Mouse (Mus musculus) embryonic fibroblast, embryonic 13.5 days (primary cell): Measurements from ENCODE around the gene Tns4. TPM values are rescaled to one million over a fixed set of nuclear protein-coding genes. Genes with fewer than 3 reads are reported as not detected.

ENCODE experiments used
- H3K27ac ChIP-seq: 2 replicates; pipeline ENCODE4 v1.5.1; 2012; ENCODE audit warnings: low read length, control low read depth, inconsistent platforms; ENCODE audit not compliant: insufficient read depth
- H3K4me1 ChIP-seq: 2 replicates; pipeline ENCODE4 v1.6.1; 2011; ENCODE audit warnings: low read length; ENCODE audit not compliant: control insufficient read depth, insufficient read depth
- H3K4me3 ChIP-seq: 2 replicates; pipeline ENCODE4 v1.5.1; 2011; ENCODE audit warnings: mild to moderate bottlenecking, control low read depth, low read length; ENCODE audit not compliant: insufficient read depth
- CTCF ChIP-seq: IDR thresholded peaks from 2 replicates; pipeline ENCODE4 v1.5.1; 2011; ENCODE audit warnings: mild to moderate bottlenecking, control low read depth, low read length, moderate library complexity, borderline replicate concordance; ENCODE audit not compliant: insufficient read depth
- POLR2A ChIP-seq: IDR thresholded peaks from 2 replicates; pipeline ENCODE4 v1.6.1; 2011; ENCODE audit warnings: low read depth, mild to moderate bottlenecking, control low read depth, low read length, moderate library complexity
- polyA plus RNA-seq: library from polyadenylated mRNA; stranded (reverse); fragments of >200 nt; gene quantifications from 2 replicates; pipeline ENCODE4 v1.2.4, GENCODE M21; 2011; ENCODE audit warnings: low read depth; ENCODE audit not compliant: missing spikeins, insufficient read length

The Tns4 gene
- polyA plus RNA-seq, 1 experiment, result not detected

GRCm38 (mm10) chr11:99022384-99022933 lies 66.6 kb downstream of the Tns4 start:
- Histone ChIP-seq H3K4me1 (peaks cover 7% of the 10 kb centered on the region), H3K4me3 (peak overlapping the region; percentile 56), H3K27ac (no peak overlapping the region)
- no peak for TF ChIP-seq CTCF
- TF ChIP-seq POLR2A, result no peak

DNA sequence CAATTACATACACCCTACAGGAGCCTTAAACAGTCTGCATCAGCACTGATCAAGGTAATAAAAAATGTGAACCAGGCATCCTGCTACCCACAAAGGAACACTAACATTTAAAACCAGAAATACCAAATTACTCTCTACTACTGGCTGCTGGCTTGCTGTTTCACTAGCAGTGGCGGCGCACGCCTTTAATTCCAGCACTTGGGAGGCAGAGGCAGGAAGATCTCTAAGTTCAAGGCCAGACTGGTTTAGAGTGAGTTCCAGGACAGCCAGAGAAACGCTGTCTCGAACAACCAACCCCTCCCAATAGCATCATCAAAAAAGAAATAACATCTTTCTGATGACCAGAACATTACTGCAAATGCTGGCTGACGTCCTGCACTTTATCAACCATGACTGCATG lies 69.3 kb downstream of the Tns4 start:
- peaks cover 10% of the 10 kb centered on the region for H3K4me1 ChIP-seq
- TF ChIP-seq CTCF, result no peak

More for the DNA sequence above, 69.3 kb downstream of the Tns4 start:
- Histone ChIP-seq H3K27ac (no peak overlapping the region), H3K4me3 (no peak overlapping the region)

Other genes with a start within 250 kb of the Tns4 start
- gene Wipf2, start 225.7 kb downstream of the Tns4 start, polyA plus RNA-seq, result 10.7 and 11.4 TPM in 2 replicates
- gene Cdc6, start 181.5 kb downstream of the Tns4 start, polyA plus RNA-seq, result 7.4 and 11.8 TPM in 2 replicates
- 26.8 and 28.2 TPM in 2 replicates for gene Rara, start 161.5 kb downstream of the Tns4 start, polyA plus RNA-seq
- not detected in 2 replicates for gene Gjd3, start 106.3 kb downstream of the Tns4 start, polyA plus RNA-seq
- 141 and 227 TPM in 2 replicates for gene Top2a, start 65.1 kb downstream of the Tns4 start, polyA plus RNA-seq
- 212 and 419 TPM in 2 replicates for gene Igfbp4, start 48.1 kb downstream of the Tns4 start, polyA plus RNA-seq
- not detected in 2 replicates for gene Ccr7, start 65.8 kb upstream of the Tns4 start, polyA plus RNA-seq
- 137 and 154 TPM in 2 replicates for gene Smarce1, start 141.7 kb upstream of the Tns4 start, polyA plus RNA-seq
- 0.49 TPM in 1 of 2 replicates, not detected in the other for gene Krt222, start 154.8 kb upstream of the Tns4 start, polyA plus RNA-seq
- not detected in 2 replicates for gene Krt24, start 196.0 kb upstream of the Tns4 start, polyA plus RNA-seq
- not detected in 2 replicates for gene Krt25, start 233.6 kb upstream of the Tns4 start, polyA plus RNA-seq
- gene Krt26, start 248.7 kb upstream of the Tns4 start, polyA plus RNA-seq, result not detected in 2 replicates